Mouse (Mus musculus): ENCODE measurements around the gene Tinagl1. TPM values are rescaled to one million over a fixed set of nuclear protein-coding genes. Genes with fewer than 3 reads are reported as not detected.

Tinagl1 gene
- polyA plus RNA-seq, 1 experiment from 2014 or later, result 123 TPM

DNA sequence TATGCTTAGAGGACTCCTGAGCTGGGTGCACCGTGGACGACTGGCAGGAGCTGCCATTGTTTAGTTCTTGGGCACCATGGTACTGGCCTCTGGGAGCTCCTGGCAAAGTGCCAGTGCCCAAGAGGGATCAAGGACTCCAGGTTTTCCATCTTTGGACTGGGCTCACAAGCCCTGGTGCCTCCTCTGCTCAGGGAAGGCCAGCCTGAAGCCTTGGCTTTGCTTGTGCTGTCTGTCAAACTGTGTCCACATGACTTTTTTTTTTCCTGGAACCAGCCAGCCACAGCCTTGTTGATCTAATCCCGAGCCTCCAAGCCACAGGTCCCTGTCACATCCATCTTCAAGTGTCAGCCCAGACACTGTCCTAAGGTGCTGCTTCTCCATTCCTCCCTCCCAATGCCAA is 33.1 kb downstream of the Tinagl1 start:
- Histone ChIP-seq H3K4me3 (replicated peaks; ENCODE audit: low read depth, low read length) (no peak overlapping the region), H3K4me2 (ENCODE audit: low read length) (no peak overlapping the region), H3K4me1 (replicated peaks; ENCODE audit: insufficient read depth, low read length) (peaks cover 8% of the 10 kb centered on the region; the same call in 1 of the 2 replicates), H3K27me3 (ENCODE audit: insufficient read depth, low read length) (peaks cover 19% of the 10 kb centered on the region), H3K9ac (ENCODE audit: low read depth, low read length) (no peak overlapping the region), H3K27ac (no peak overlapping the region), H3K36me3 (ENCODE audit: insufficient read depth, low read length) (no peaks in the 10 kb centered on the region), H3K9me3 (replicated peaks; ENCODE audit: low read length) (no peaks in the 10 kb centered on the region)
- ATAC-seq (replicated peaks; ENCODE audit: low FRiP score, low read depth), result no peak
- WGBS, result 67% methylated on average over 3 of the region's 3 CpGs
- DNase-seq (ENCODE audit: low spot score), result no peak
- no peak for TF ChIP-seq CTCF (IDR thresholded peaks at IDR 0.05; ENCODE audit: low read depth)

DNA sequence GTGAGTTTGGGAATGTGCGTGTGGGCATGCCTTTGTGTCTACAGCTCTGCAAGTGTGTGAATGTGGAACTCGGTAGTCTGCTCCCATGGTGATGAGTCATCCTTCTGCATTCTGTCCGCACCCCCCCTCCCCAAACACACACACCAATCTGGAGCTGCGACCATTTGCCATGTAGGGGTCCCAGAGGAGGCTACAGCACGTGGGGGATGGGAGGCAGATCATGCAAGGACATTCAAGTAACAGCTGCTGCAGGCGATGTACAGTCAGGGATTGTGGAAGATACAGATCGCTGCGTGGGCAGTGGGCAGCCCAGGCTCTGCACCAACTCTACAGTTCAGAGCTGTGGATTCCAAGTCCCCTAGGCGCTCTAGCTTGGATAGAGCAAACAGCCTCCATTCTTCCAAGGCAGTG is 33.9 kb downstream of the Tinagl1 start:
- no peak overlapping the region for H3K27ac ChIP-seq
- no peak for DNase-seq (ENCODE audit: low spot score)
- no peaks in the 10 kb centered on the region for H3K9me3 ChIP-seq (replicated peaks; ENCODE audit: low read length)
- no peak for ATAC-seq (replicated peaks; ENCODE audit: low FRiP score, low read depth)
- no peak for TF ChIP-seq CTCF (IDR thresholded peaks at IDR 0.05; ENCODE audit: low read depth)
- no peak overlapping the region for H3K9ac ChIP-seq (ENCODE audit: low read depth, low read length)
- no peak overlapping the region for H3K4me2 ChIP-seq (ENCODE audit: low read length)
- 58% methylated on average over 9 of the region's 9 CpGs for WGBS
- H3K4me1 ChIP-seq (replicated peaks; ENCODE audit: insufficient read depth, low read length), result peaks cover 8% of the 10 kb centered on the region; the same call in 1 of the 2 replicates
- no peaks in the 10 kb centered on the region for H3K36me3 ChIP-seq (ENCODE audit: insufficient read depth, low read length)
- peaks cover 19% of the 10 kb centered on the region for H3K27me3 ChIP-seq (ENCODE audit: insufficient read depth, low read length)
- no peak overlapping the region for H3K4me3 ChIP-seq (replicated peaks; ENCODE audit: low read depth, low read length)

GRCm38 (mm10) chr4:130139214-130139492 is 35.8 kb downstream of the Tinagl1 start, which contains the start of gene Hcrtr1:
TSS of gene Hcrtr1 (minus strand) at chr4:130139359.
- H3K27ac ChIP-seq, result no peak within 1 kb of the TSS
- no peaks in the 10 kb centered on the region for H3K36me3 ChIP-seq (ENCODE audit: insufficient read depth, low read length)
- H3K4me3 ChIP-seq (replicated peaks; ENCODE audit: low read depth, low read length), result peak within 1 kb of the TSS; percentile 27
- peak within 1 kb of the TSS; percentile 60 for H3K4me2 ChIP-seq (ENCODE audit: low read length)
- TF ChIP-seq CTCF (IDR thresholded peaks at IDR 0.05; ENCODE audit: low read depth), result no peak
- no peak within 1 kb of the TSS; the same call in 1 of the 2 replicates for H3K9ac ChIP-seq (ENCODE audit: low read depth, low read length)
- peaks cover 8% of the 10 kb centered on the region; the same call in 1 of the 2 replicates for H3K4me1 ChIP-seq (replicated peaks; ENCODE audit: insufficient read depth, low read length)
- 2% methylated on average over 12 of the region's 15 CpGs for WGBS
- DNase-seq (ENCODE audit: low spot score) (no peak), ATAC-seq (replicated peaks; ENCODE audit: low FRiP score, low read depth) (0 out of 2 replicates have a peak, but pooled peaks have one; percentile 38)
- H3K27me3 ChIP-seq (ENCODE audit: insufficient read depth, low read length), result peaks cover 19% of the 10 kb centered on the region
- no peaks in the 10 kb centered on the region for H3K9me3 ChIP-seq (replicated peaks; ENCODE audit: low read length)

DNA sequence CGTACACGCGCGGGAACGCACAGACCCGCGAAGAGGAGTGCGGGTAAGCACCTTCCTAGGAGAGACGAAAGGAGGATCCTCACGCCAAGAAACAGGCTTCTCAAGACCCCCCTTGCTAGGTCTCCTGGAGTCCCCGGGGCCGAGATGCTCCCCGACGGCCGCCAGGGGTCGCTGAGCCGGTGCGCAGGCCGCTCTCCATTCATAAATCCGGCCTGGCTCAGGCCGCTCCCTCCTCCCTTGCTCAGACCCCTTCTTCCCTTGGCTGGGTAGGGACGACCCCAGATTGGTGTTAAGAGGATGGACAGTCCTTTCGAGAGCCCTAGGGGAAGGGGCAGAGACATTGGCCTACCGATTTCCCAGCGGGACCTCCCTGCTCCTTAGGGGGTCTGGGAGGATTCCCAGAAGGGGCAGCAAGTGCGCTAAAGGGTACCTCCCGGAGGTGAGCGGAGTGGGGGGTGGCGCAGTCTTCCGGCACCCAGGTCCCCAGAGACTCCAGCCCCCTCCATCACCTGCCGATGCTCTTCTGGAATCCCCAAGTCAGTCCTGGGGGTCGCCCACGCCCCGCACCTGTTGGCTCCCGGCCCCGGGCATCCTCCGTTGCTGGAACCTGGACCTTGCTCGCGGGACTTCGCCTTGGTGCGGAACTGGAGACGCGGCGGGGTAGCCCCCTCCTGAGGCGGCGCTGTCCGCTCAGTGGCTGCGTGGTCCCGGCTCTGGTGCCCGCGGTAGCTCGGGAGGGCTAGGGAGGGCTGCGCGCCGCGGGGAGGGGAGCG is 36.3 kb downstream of the Tinagl1 start:
- Histone ChIP-seq H3K9ac (ENCODE audit: low read depth, low read length) (no peak overlapping the region; the same call in 1 of the 2 replicates), H3K36me3 (ENCODE audit: insufficient read depth, low read length) (no peaks in the 10 kb centered on the region), H3K9me3 (replicated peaks; ENCODE audit: low read length) (no peaks in the 10 kb centered on the region), H3K4me2 (ENCODE audit: low read length) (peak overlapping the region; percentile 60), H3K27ac (no peak overlapping the region), H3K4me3 (replicated peaks; ENCODE audit: low read depth, low read length) (peak overlapping the region; percentile 27), H3K4me1 (replicated peaks; ENCODE audit: insufficient read depth, low read length) (peaks cover 8% of the 10 kb centered on the region; the same call in 1 of the 2 replicates), H3K27me3 (ENCODE audit: insufficient read depth, low read length) (peaks cover 19% of the 10 kb centered on the region)
- TF ChIP-seq CTCF (IDR thresholded peaks at IDR 0.05; ENCODE audit: low read depth), result peak; percentile 93
- under 1% methylated on average over 52 of the region's 57 CpGs for WGBS
- DNase-seq (ENCODE audit: low spot score) (peak; percentile 88), ATAC-seq (replicated peaks; ENCODE audit: low FRiP score, low read depth) (peak; percentile 30; the same call in 1 of the 2 replicates)

- TF ChIP-seq CTCF (IDR thresholded peaks at IDR 0.05; ENCODE audit: low read depth), result no peak
- no peak overlapping the region for H3K4me3 ChIP-seq (replicated peaks; ENCODE audit: low read depth, low read length)
- no peaks in the 10 kb centered on the region for H3K9me3 ChIP-seq (replicated peaks; ENCODE audit: low read length)
- no peak overlapping the region for H3K9ac ChIP-seq (ENCODE audit: low read depth, low read length)
- H3K36me3 ChIP-seq (ENCODE audit: insufficient read depth, low read length), result no peaks in the 10 kb centered on the region
- H3K4me2 ChIP-seq (ENCODE audit: low read length), result no peak overlapping the region
- H3K27ac ChIP-seq, result no peak overlapping the region
- ATAC-seq (replicated peaks; ENCODE audit: low FRiP score, low read depth), result no peak
- 50% methylated on average over 6 of the region's 6 CpGs for WGBS
- no peaks in the 10 kb centered on the region; the same call in 1 of the 2 replicates for H3K27me3 ChIP-seq (ENCODE audit: insufficient read depth, low read length)
- no peaks in the 10 kb centered on the region for H3K4me1 ChIP-seq (replicated peaks; ENCODE audit: insufficient read depth, low read length)
- no peak for DNase-seq (ENCODE audit: low spot score)
Observed at GRCm38 (mm10) chr4:130133399-130133798, 41.5 kb downstream of the Tinagl1 start.

- TF ChIP-seq CTCF (IDR thresholded peaks at IDR 0.05; ENCODE audit: low read depth), result no peak
- H3K4me1 ChIP-seq (replicated peaks; ENCODE audit: insufficient read depth, low read length), result no peaks in the 10 kb centered on the region
- H3K27me3 ChIP-seq (ENCODE audit: insufficient read depth, low read length), result no peaks in the 10 kb centered on the region
- no peak overlapping the region for H3K4me2 ChIP-seq (ENCODE audit: low read length)
- no peak overlapping the region for H3K4me3 ChIP-seq (replicated peaks; ENCODE audit: low read depth, low read length)
- 84% methylated on average over 7 of the region's 7 CpGs for WGBS
- DNase-seq (ENCODE audit: low spot score) (no peak), ATAC-seq (replicated peaks; ENCODE audit: low FRiP score, low read depth) (peak; percentile 9; the same call in 1 of the 2 replicates)
- no peak overlapping the region for H3K9ac ChIP-seq (ENCODE audit: low read depth, low read length)
- no peaks in the 10 kb centered on the region for H3K9me3 ChIP-seq (replicated peaks; ENCODE audit: low read length)
- H3K36me3 ChIP-seq (ENCODE audit: insufficient read depth, low read length), result peaks cover 12% of the 10 kb centered on the region
- H3K27ac ChIP-seq, result no peak overlapping the region
Observed at GRCm38 (mm10) chr4:130131448-130132105, 43.3 kb downstream of the Tinagl1 start.
